Mouse (Mus musculus) hindbrain, embryonic 10.5 days (tissue): Measurements from ENCODE around the gene Nufip2. TPM values are rescaled to one million over a fixed set of nuclear protein-coding genes. Genes with fewer than 3 reads are reported as not detected.

Experiments
- polyA plus RNA-seq: library from polyadenylated mRNA; unstranded; fragments of >200 nt; fragmentation: Nextera tagmentation; extraction: Ambion mirVana; gene quantifications from 2 replicates; pipeline ENCODE4 v1.2.1, GENCODE M21; 2016

The Nufip2 gene
- polyA plus RNA-seq, 1 experiment from 2014 or later, result 3.6 TPM

Other genes with a start within 250 kb of the Nufip2 start
- 0.05 and 0.16 TPM in 2 replicates for gene Coro6, start 223.7 kb upstream of the Nufip2 start, polyA plus RNA-seq
- 11.1 and 16.7 TPM in 2 replicates for gene Ankrd13b, start 196.5 kb upstream of the Nufip2 start, polyA plus RNA-seq
- 14.2 and 14.8 TPM in 2 replicates for gene Git1, start 192.6 kb upstream of the Nufip2 start, polyA plus RNA-seq
- gene Abhd15, start 171.0 kb upstream of the Nufip2 start, polyA plus RNA-seq, result 5.3 and 9.1 TPM in 2 replicates
- gene Trp53i13, start 170.2 kb upstream of the Nufip2 start, polyA plus RNA-seq, result 32.4 and 41.6 TPM in 2 replicates
- 0.12 and 0.21 TPM in 2 replicates for gene Gm10392, start 167.0 kb upstream of the Nufip2 start, polyA plus RNA-seq
- gene Taok1, start 78.3 kb upstream of the Nufip2 start, polyA plus RNA-seq, result 11.9 and 13.6 TPM in 2 replicates
- gene Cryba1, start 39.1 kb downstream of the Nufip2 start, polyA plus RNA-seq, result 1.6 and 2.2 TPM in 2 replicates
- 29.7 and 32.9 TPM in 2 replicates for gene Myo18a, start 77.1 kb downstream of the Nufip2 start, polyA plus RNA-seq
- 1.5 and 2.0 TPM in 2 replicates for gene Gm10277, start 101.6 kb downstream of the Nufip2 start, polyA plus RNA-seq
- 7.3 and 13.1 TPM in 2 replicates for gene Pipox, start 207.9 kb downstream of the Nufip2 start, polyA plus RNA-seq
- gene Sez6, start 244.6 kb downstream of the Nufip2 start, polyA plus RNA-seq, result 8.8 and 19.3 TPM in 2 replicates